Mouse (Mus musculus): ENCODE results near the gene Tex28. TPM values are rescaled to one million over a fixed set of nuclear protein-coding genes. Genes with fewer than 3 reads are reported as not detected.
"Not testable (repeated sequence)": the region's sequence is repeated elsewhere in the genome, so short reads cannot be mapped to it uniquely, and the experiment has no call there.

Tex28 gene
- not detected for total RNA-seq (2021)

DNA sequence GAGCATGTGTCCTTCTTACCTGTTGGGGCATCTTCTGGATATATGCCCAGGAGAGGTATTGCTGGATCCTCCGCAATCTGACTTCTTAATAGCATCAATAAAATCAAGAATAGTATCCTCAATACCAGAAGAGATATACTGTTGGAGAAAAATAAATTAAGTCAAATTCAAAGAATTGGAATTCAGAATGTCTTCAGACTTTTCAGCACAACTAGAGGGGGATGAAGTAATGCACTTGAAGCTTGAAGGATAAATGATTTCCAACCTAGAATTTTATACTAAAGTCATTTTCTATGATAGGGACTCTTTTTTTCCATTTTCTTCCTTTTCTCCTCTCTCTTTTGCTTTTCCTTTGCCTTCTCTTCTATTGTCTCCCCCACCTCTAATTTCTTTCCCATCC is at the start of gene Tex28:
TSS of gene Tex28 (minus strand) at position 101 of the 400 bp plus-strand sequence.
- intact Hi-C loops (cut with DNase I), result no loop called here
- DNase-seq, result no peak

DNA sequence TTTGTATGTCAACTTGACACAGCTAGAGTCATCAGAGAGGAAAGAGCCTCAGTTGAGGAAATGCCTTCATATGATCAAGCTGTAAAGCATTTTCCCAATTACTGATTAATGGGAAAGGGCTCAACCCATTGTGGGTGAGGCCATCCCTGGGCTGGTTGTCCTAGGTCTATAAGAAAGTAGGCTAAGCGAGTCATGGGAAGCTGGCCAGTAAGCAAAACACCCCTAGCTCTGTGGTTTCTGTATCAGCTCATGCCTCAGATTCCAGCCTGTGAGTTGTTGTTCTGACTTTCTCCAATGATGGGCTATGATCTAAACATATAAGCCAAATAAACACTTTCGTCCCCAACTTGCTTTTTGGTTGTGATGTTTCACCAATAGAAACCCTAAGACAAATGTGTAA is 35.9 kb upstream of the Tex28 start:
- intact Hi-C loops (cut with DNase I), result no loop called here
- no peak for DNase-seq

DNA sequence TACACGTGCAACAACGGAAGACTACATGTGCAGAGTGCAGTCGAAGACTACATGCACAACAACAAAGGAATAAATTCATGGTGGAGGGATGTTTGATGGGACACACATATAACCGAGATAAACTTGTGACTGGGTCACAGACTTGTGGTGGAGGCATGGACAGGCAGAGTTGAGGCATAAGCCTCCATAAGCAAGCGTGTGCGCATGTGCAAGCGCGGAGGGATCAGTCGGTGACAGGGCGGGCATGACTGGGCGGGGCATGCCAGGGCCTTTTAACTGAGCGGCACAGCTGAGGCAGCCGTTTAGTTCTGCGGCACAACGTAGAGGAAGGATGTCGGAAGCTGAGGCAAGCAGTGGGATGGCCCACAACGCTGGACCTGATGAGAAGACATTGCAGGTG is 9.3 kb upstream of the Tex28 start, which contains the start of gene Tktl1:
TSS of gene Tktl1 (plus strand) at position 301 of the 400 bp plus-strand sequence.
- intact Hi-C loops (cut with DNase I), result no loop called here

DNA sequence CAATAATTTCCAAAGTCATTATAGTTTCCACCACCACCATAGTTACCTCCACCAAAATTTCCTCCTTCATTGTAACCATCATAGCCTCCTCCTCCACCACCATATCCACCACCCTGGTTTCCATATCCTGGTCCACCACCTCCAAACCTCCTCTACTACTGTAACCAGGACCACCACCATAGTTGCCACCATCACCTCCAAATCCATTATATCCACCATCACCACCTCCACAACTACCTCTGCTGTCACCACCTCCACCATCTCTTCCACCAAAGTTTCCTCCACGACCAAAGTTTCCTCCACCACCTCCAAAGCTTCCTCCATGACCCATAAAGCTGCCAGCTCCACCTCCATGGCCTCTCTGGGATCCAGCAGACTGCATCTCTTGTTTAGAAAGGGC is 32.4 kb downstream of the Tex28 start, which contains the start of gene Mecp2:
TSS of gene Mecp2 (minus strand) at position 101 of the 400 bp plus-strand sequence.
- DNase-seq; intact Hi-C loops (cut with DNase I): not testable (repeated sequence)

More for the DNA sequence above, 9.3 kb upstream of the Tex28 start, which contains the start of gene Tktl1:
- DNase-seq, result no peak

DNA sequence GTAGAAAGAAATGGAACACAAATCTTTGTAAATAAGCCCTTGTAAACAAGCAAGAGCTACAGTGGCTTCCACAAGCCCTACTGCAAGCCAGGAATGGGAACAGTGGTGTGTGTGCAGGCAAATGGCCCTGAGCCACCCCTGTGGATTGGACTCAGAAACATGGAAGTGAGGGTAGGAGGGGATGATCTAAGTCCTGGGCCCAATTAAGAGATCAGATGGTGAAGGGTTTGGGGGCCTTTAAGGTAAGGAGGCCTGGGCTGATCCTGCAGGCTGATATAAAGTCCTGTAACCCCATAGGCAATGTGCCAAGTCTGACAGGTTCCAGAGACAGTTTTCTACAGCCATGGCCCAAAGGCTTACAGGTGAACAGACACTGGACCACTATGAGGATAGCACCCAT is 40.5 kb downstream of the Tex28 start, which contains the start of gene Opn1mw:
TSS of gene Opn1mw (plus strand) at position 301 of the 400 bp plus-strand sequence.
- intact Hi-C loops (cut with DNase I), result no loop called here
- DNase-seq, result no peak

DNA sequence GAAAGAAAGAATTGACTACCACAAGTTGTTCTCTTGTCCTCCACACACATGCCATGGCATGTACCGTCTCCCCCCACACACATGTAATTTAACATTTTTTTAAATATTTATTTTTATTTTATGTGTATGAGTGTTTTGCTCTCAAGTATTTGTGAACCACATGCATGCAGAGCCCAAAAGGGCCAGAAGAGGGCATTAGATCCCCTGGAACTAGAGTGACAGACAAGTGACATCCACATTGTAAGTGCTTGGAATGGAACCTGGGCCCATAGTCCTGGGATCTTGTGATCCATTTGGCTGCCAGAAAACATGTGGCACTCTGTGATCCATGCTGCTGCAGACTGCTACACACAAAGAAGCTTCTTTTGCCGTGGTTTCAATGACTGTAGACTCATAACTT is 42.7 kb downstream of the Tex28 start:
- no peak for DNase-seq
- intact Hi-C loops (cut with DNase I), result no loop called here

DNA sequence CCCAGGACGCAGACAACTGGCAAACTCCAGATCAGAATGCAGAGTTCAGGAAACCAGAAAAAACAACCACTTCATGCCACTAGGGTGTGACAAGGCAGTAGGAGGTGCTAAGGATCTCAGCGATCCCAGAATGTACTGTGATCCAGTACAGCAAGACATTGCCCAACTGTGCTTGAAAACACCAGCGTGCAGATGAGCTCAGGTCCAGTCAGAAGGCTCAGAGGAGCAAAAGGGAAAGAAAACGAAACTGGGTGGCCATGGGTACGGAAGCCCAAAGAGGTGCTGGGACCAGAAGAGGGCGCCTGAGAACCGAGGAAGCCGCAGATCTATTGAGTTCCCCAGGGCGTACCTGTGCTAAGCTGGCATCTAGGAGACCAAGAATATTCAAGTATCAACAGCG is 52.1 kb downstream of the Tex28 start:
- intact Hi-C loops (cut with DNase I), result loop anchor here (2.0 to 10.0 kb wide), 2 partner anchors 129 to 297 kb away; partner anchors contain the start of gene Flna
- DNase-seq, result peak; percentile 65 to 67

DNA sequence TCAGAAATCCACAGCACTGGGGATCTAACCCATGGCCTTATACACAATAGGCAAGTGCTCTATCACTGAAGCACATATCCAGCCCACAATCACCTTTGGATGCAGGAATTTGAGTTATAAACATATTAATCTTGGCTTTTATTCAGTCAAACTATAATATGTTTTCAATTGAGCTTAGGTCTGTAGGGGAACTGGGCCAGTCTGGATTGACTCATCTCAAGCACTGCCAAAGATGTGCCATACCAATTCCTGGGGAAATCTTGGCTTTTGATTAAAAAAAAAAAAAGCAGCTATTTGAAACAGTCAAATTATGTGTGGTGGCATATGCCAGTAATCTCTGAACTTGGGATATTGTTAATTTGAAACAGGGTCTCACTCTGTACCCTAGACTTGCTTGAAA is 53.6 kb downstream of the Tex28 start:
- DNase-seq, result no peak
- intact Hi-C loops (cut with DNase I), result loop anchor here (2.0 to 10.0 kb wide), 2 partner anchors 131 to 299 kb away; partner anchors contain the start of gene Flna

DNA sequence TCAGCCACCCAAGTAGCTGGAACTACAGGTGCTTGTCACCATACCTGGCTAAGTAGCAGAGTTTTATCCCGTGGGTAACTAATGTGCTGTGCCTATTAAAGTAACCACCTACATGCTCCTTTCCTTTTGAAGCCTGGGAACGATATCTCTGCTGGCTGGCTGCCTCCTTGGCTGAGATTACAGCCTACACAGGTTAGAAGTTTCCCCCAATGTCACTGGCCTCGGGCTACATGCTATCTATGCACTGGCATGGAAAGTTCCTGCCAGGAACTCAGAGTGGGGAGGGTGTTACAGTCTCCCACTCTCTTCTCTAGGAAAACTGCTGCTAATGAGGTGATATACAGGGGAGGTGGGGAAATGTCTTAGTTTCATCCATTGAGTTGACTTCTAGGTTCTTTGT is 58.9 kb downstream of the Tex28 start:
- DNase-seq, result peak in 1 of 2 experiments; percentile 37
- intact Hi-C loops (cut with DNase I), result no loop called here

DNA sequence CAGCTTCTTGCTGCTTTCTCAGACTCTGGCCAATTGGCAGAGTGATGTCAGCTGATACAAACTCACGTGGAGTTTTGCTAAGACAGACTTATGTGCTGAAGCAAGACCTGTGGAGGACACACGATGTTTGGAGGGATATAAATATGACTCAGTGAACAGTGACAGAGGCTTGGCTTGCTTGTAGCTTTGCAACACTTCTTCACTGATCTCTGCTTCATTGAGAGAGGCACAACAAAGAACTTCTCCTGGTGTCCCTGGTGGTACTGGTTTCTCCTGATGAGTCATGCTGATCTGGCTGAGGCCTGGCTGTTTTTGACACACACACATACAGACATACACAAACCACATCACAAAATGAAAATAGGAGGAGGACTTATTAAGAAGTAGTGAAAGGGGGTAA is 61.7 kb downstream of the Tex28 start:
- DNase-seq, result no peak
- intact Hi-C loops (cut with DNase I), result no loop called here

DNA sequence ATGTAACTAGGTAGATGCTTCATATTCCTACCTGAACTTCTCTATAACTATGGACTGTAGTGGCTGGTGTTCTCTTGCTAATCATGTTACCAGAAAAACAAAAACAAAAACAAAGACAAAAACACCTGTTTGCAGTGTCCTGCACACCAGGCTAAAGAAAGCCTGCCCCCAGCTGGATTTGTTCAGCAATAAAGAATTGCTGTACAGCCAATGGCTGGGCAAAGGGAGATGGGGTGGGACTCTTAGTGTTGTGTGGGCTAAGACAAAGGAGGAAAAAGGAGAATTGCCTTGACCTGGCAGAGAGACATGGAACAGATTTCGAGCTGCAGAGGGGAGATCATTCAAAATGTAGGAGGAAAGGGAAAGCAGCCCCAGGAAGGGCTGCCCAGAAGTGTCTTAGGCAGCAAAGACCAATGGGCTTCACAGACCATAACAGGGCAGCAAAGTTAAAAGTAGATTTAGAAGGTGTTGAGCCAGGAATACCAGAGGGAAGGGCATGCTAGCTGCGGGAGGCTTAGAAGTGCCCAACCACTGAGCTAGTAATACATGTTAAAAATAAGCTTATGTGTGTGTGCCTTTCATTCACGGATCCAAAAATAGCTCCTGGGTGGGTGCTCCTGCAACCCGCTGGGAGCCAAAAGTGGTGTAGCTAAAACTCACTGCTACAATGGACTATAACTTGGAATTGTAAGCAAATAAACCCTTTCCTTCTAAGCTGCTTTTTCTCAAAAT is 64.0 kb downstream of the Tex28 start:
- intact Hi-C loops (cut with DNase I), result loop anchor here (2.0 kb wide), 1 partner anchor 79 kb away; no protein-coding TSS in a partner anchor
- DNase-seq, result peak; percentile 37 to 42

Other genes starting within 250 kb of the Tex28 start
- gene Arhgap4, start 246.0 kb downstream of the Tex28 start, total RNA-seq (2021), result 1 to 10 TPM; 1.8 to 2.5 TPM
- gene Naa10, start 245.9 kb downstream of the Tex28 start, total RNA-seq (2021), result 10 to 100 TPM; 60.1 to 69.0 TPM
- 10 to 100 TPM; 14.2 to 14.9 TPM for gene Renbp, start 237.0 kb downstream of the Tex28 start, total RNA-seq (2021)
- 10 to 100 TPM; 64.2 to 64.4 TPM for gene Hcfc1, start 201.5 kb downstream of the Tex28 start, total RNA-seq (2021)
- 10 to 100 TPM; 54.7 to 56.7 TPM for gene Irak1, start 143.9 kb downstream of the Tex28 start, total RNA-seq (2021)
- not detected for gene Opn1mw, start 40.4 kb downstream of the Tex28 start, total RNA-seq (2021)
- 10 to 100 TPM; 32.9 to 34.3 TPM for gene Mecp2, start 32.5 kb downstream of the Tex28 start, total RNA-seq (2021)
- not detected for gene Tktl1, start 9.4 kb upstream of the Tex28 start, total RNA-seq (2021)
- gene Flna, start 82.0 kb upstream of the Tex28 start, total RNA-seq (2021), result 100 to 1,000 TPM; 245 TPM
- gene Emd, start 86.8 kb upstream of the Tex28 start, total RNA-seq (2021), result 10 to 100 TPM; 39.7 to 47.5 TPM
- 100 to 1,000 TPM; 247 to 291 TPM for gene Rpl10, start 103.0 kb upstream of the Tex28 start, total RNA-seq (2021)
- gene Taz, start 114.1 kb upstream of the Tex28 start, total RNA-seq (2021), result 10 to 100 TPM; 40.4 to 44.1 TPM
- gene Dnase1l1, start 114.5 kb upstream of the Tex28 start, total RNA-seq (2021), result 10 to 100 TPM; 14.7 to 17.7 TPM
- gene Atp6ap1, start 129.3 kb upstream of the Tex28 start, total RNA-seq (2021), result 100 to 1,000 TPM; 119 to 123 TPM
- 10 to 100 TPM; 88.1 to 93.0 TPM for gene Gdi1, start 137.2 kb upstream of the Tex28 start, total RNA-seq (2021)
- gene Fam50a, start 145.2 kb upstream of the Tex28 start, total RNA-seq (2021), result 10 to 100 TPM; 29.9 to 33.9 TPM
- 1 to 10 TPM; 1.8 to 2.3 TPM for gene Plxna3, start 161.2 kb upstream of the Tex28 start, total RNA-seq (2021)
- 10 to 100 TPM; 44.3 to 45.0 TPM for gene Lage3, start 185.8 kb upstream of the Tex28 start, total RNA-seq (2021)
- 10 to 100 TPM; 47.1 to 53.3 TPM for gene Ubl4a, start 205.4 kb upstream of the Tex28 start, total RNA-seq (2021)
- 1 to 10 TPM; 7.6 to 7.8 TPM for gene Slc10a3, start 205.5 kb upstream of the Tex28 start, total RNA-seq (2021)
- 10 to 100 TPM; 20.7 to 22.7 TPM for gene Fam3a, start 225.4 kb upstream of the Tex28 start, total RNA-seq (2021)
- gene Ikbkg, start 225.5 kb upstream of the Tex28 start, total RNA-seq (2021), result 10 to 100 TPM; 45.7 to 48.4 TPM

Measured in heart, postnatal 10 days (tissue).